Mouse (Mus musculus): ENCODE data around the gene Gm5129. TPM values are rescaled to one million over a fixed set of nuclear protein-coding genes. Genes with fewer than 3 reads are reported as not detected.
"Not testable (repeated sequence)": the region's sequence is repeated elsewhere in the genome, so short reads cannot be mapped to it uniquely, and the experiment has no call there.

Gm5129 gene
- polyA plus RNA-seq (2015; fragmentation: Nextera tagmentation; extraction: Ambion mirVana) = not detected in 2 replicates

- under 1% methylated on average over 46 of the region's 46 CpGs for WGBS
- Histone ChIP-seq H3K4me1 (replicated peaks) (peaks cover 21% of the 10 kb centered on the region), H3K9ac (peak within 1 kb of the TSS; percentile 78), H3K4me2 (peak within 1 kb of the TSS; percentile 73), H3K9me3 (replicated peaks) (no peaks in the 10 kb centered on the region), H3K4me3 (peak within 1 kb of the TSS; percentile 67), H3K27ac (peak within 1 kb of the TSS; percentile 97), H3K36me3 (no peaks in the 10 kb centered on the region), H3K27me3 (no peaks in the 10 kb centered on the region)
- ATAC-seq (replicated peaks; ENCODE audit: insufficient number of reproducible peaks, insufficient read depth, low FRiP score, low read depth) = peak; percentile 89
Observed at GRCm38 (mm10) chr5:29735557-29736061, at the start of gene Gm5129, which contains the start of gene Dnajb6. Gene Gm5129 (minus strand): TSS chr5:29735936. Gene Dnajb6 (plus strand): TSS chr5:29735688.

GRCm38 (mm10) chr5:29784906-29785305 is 49.2 kb upstream of the Gm5129 start:
- not testable (repeated sequence) for ATAC-seq (replicated peaks; ENCODE audit: insufficient number of reproducible peaks, insufficient read depth, low FRiP score, low read depth); H3K36me3 ChIP-seq; H3K9ac ChIP-seq; H3K9me3 ChIP-seq (replicated peaks); H3K4me2 ChIP-seq; H3K4me3 ChIP-seq; H3K4me1 ChIP-seq (replicated peaks); H3K27ac ChIP-seq; H3K27me3 ChIP-seq
- WGBS = 86% methylated on average over 10 of the region's 13 CpGs

DNA sequence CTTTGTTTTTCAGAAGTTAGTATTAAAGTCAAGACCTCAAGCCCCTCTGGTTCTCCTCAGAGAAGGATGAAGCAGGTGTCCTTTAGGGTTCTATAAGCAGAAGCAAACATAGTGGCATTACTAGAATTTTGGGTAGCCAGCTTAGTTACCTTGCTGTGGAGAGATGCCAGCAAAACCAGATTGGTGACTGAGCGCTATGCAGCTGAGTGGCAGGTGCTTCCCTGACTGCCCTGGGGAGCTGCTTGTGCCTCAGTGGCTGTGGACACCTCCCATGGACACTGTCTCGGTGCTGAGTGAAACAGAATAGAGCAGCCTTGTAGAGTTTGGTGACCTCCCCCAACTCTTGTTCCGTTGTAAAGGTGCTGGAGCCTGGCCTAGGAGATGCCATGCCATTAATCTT is 46.5 kb upstream of the Gm5129 start:
- 96% methylated on average over 3 of the region's 3 CpGs for WGBS
- H3K36me3 ChIP-seq = peaks cover 10% of the 10 kb centered on the region

DNA sequence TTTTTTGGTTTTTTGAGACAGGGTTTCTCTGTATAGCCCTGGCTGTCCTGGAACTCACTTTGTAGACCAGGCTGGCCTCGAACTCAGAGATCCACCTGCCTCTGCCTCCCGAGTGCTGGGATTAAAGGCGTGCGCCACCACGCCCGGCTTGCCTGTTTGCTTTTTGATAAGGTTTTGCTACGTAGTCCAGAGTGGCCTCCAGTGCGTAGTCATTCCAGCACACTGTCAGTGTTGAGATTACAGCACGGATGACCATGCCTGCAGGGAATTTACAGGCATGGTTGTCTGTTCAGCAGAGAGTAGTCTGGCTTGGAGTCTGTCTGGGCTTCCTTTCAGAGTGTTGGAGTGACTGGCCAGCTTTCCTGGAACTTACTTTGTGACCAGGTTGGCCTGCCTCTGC is 44.0 kb upstream of the Gm5129 start:
- not testable (repeated sequence) for H3K4me2 ChIP-seq; H3K9me3 ChIP-seq (replicated peaks); H3K27ac ChIP-seq; H3K36me3 ChIP-seq; H3K4me3 ChIP-seq; H3K9ac ChIP-seq; ATAC-seq (replicated peaks; ENCODE audit: insufficient number of reproducible peaks, insufficient read depth, low FRiP score, low read depth); H3K27me3 ChIP-seq
- 61% methylated on average over 9 of the region's 9 CpGs for WGBS
- H3K4me1 ChIP-seq (replicated peaks) = peaks cover 25% of the 10 kb centered on the region

More for the DNA sequence above, 46.5 kb upstream of the Gm5129 start:
- Histone ChIP-seq H3K4me3 (no peak overlapping the region), H3K27me3 (no peaks in the 10 kb centered on the region), H3K4me1 (replicated peaks) (peaks cover 8% of the 10 kb centered on the region; the same call in 1 of the 2 replicates), H3K9ac (no peak overlapping the region), H3K9me3 (replicated peaks) (no peaks in the 10 kb centered on the region), H3K4me2 (no peak overlapping the region), H3K27ac (no peak overlapping the region)
- ATAC-seq (replicated peaks; ENCODE audit: insufficient number of reproducible peaks, insufficient read depth, low FRiP score, low read depth) = no peak

GRCm38 (mm10) chr5:29778029-29778428 is 42.3 kb upstream of the Gm5129 start:
- no peak overlapping the region for H3K9ac ChIP-seq
- no peaks in the 10 kb centered on the region for H3K27me3 ChIP-seq
- no peaks in the 10 kb centered on the region for H3K9me3 ChIP-seq (replicated peaks)
- H3K36me3 ChIP-seq = peaks cover 10% of the 10 kb centered on the region
- WGBS = 85% methylated on average over 6 of the region's 6 CpGs
- H3K4me3 ChIP-seq = no peak overlapping the region
- peaks cover 41% of the 10 kb centered on the region for H3K4me1 ChIP-seq (replicated peaks)
- no peak overlapping the region for H3K4me2 ChIP-seq
- ATAC-seq (replicated peaks; ENCODE audit: insufficient number of reproducible peaks, insufficient read depth, low FRiP score, low read depth) = no peak
- H3K27ac ChIP-seq = no peak overlapping the region

DNA sequence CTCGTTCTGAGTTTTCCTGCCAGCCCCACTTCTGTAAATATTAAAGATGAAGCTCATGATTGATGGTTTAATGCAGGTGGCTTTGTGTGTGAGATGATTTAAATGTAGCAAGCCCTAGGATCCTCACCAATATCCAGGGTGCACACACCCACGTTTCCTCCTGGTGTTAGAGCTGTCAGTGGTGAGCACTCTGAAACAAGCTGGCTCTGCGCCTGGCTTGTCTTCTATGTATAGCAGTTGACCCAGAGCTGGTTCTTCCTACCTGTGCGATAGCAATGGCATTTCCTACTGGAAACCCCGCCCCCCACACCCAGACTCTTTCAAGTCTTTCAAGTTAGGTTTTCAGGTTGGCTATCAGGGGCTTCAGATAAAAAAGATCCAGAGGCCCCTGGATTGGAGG is 39.7 kb upstream of the Gm5129 start:
- Histone ChIP-seq H3K27ac (peak overlapping the region; percentile 63), H3K9me3 (replicated peaks) (no peaks in the 10 kb centered on the region), H3K27me3 (no peaks in the 10 kb centered on the region), H3K4me2 (no peak overlapping the region), H3K36me3 (peaks cover 4% of the 10 kb centered on the region; the same call in 1 of the 2 replicates), H3K9ac (no peak overlapping the region), H3K4me1 (replicated peaks) (peaks cover 59% of the 10 kb centered on the region), H3K4me3 (no peak overlapping the region)
- 48% methylated on average over 5 of the region's 5 CpGs for WGBS
- 0 out of 2 replicates have a peak, but pooled peaks have one; percentile 56 for ATAC-seq (replicated peaks; ENCODE audit: insufficient number of reproducible peaks, insufficient read depth, low FRiP score, low read depth)

GRCm38 (mm10) chr5:29773460-29774150 is 37.9 kb upstream of the Gm5129 start:
- no peak for ATAC-seq (replicated peaks; ENCODE audit: insufficient number of reproducible peaks, insufficient read depth, low FRiP score, low read depth)
- Histone ChIP-seq H3K36me3 (no peaks in the 10 kb centered on the region; the same call in 1 of the 2 replicates), H3K9me3 (replicated peaks) (no peaks in the 10 kb centered on the region), H3K27me3 (no peaks in the 10 kb centered on the region), H3K27ac (peak overlapping the region; percentile 62; the same call in 1 of the 2 replicates), H3K4me2 (no peak overlapping the region), H3K9ac (no peak overlapping the region), H3K4me3 (no peak overlapping the region), H3K4me1 (replicated peaks) (peaks cover 57% of the 10 kb centered on the region)
- 85% methylated on average over 13 of the region's 13 CpGs for WGBS

DNA sequence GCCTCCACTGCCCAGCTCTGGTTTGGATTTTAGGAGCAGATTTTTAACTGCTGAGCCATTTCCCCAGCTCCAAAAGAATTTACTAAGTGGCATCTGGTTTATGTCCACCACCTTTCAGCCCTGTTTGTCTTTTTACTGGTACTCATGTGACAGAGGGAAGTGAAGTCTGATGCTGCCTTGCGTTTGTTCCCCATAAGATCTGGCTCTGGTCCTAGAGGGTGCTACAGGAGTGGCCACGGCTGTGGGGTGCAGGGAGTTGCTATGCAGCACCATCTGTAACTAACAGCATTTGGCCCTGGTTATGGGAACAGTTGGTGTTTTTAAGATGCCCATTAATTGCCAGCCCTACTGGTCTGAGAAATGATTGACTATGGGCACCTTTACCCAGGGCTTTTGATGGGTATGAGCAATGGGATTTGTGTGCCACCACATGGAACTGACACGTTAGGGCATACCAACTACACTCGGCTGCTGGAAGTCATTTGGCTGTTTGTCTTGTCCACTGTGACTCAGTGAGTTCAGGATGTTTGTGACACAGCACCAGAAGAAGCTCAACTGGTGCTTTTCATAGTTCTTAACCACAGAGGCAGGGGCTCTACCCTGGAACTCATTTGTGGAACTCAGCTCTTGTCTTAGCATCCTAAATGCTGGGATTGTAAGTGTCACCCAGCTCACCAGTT is 37.1 kb upstream of the Gm5129 start:
- H3K36me3 ChIP-seq = no peaks in the 10 kb centered on the region; the same call in 1 of the 2 replicates
- no peak overlapping the region for H3K9ac ChIP-seq
- H3K9me3 ChIP-seq (replicated peaks) = no peaks in the 10 kb centered on the region
- peaks cover 52% of the 10 kb centered on the region for H3K4me1 ChIP-seq (replicated peaks)
- no peaks in the 10 kb centered on the region for H3K27me3 ChIP-seq
- WGBS = 48% methylated on average over 4 of the region's 4 CpGs
- H3K27ac ChIP-seq = peak overlapping the region; percentile 62
- ATAC-seq (replicated peaks; ENCODE audit: insufficient number of reproducible peaks, insufficient read depth, low FRiP score, low read depth) = peak; percentile 59; the same call in 1 of the 2 replicates
- H3K4me3 ChIP-seq = no peak overlapping the region
- H3K4me2 ChIP-seq = peak overlapping the region; percentile 10; the same call in 1 of the 2 replicates

- Histone ChIP-seq H3K27ac (peak overlapping the region; percentile 62), H3K4me3 (no peak overlapping the region), H3K4me2 (0 out of 2 replicates have a peak overlapping the region, but pooled peaks have one; percentile 10), H3K27me3 (no peaks in the 10 kb centered on the region), H3K9ac (no peak overlapping the region), H3K4me1 (replicated peaks) (peaks cover 51% of the 10 kb centered on the region), H3K9me3 (replicated peaks) (no peaks in the 10 kb centered on the region), H3K36me3 (no peaks in the 10 kb centered on the region)
- WGBS = 49% methylated on average over 2 of the region's 2 CpGs
- no peak for ATAC-seq (replicated peaks; ENCODE audit: insufficient number of reproducible peaks, insufficient read depth, low FRiP score, low read depth)
Observed at GRCm38 (mm10) chr5:29772038-29772437, 36.3 kb upstream of the Gm5129 start.

- no peak for ATAC-seq (replicated peaks; ENCODE audit: insufficient number of reproducible peaks, insufficient read depth, low FRiP score, low read depth)
- H3K9me3 ChIP-seq (replicated peaks) = no peaks in the 10 kb centered on the region
- H3K27me3 ChIP-seq = no peaks in the 10 kb centered on the region
- H3K4me2 ChIP-seq = no peak overlapping the region
- H3K36me3 ChIP-seq = peaks cover under 1% of the 10 kb centered on the region; the same call in 1 of the 2 replicates
- H3K9ac ChIP-seq = no peak overlapping the region
- WGBS = 88% methylated on average over 1 of the region's 1 CpGs
- H3K4me3 ChIP-seq = no peak overlapping the region
- H3K4me1 ChIP-seq (replicated peaks) = peaks cover 46% of the 10 kb centered on the region
- H3K27ac ChIP-seq = no peak overlapping the region
Observed at GRCm38 (mm10) chr5:29770935-29771334, 35.2 kb upstream of the Gm5129 start.

DNA sequence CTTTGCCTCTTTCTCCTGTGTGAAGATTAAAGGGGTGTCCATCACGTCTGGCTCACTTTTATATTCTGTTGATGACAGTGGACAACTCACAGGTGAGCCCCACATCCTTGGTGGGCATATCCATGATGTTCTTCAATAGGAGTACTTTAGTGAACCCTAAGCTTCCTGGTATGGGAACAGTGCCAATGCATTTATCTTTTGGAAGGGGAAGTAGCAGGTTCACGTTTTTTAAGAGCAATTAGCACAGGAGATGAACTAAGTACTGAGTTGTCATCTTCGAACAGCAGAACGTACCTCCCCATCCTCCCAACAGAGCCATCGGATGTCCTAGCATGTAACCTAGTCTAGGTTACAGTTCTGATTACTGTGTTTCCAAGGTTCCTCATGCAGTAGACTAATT is 23.6 kb upstream of the Gm5129 start:
- Histone ChIP-seq H3K4me1 (replicated peaks) (peaks cover 2% of the 10 kb centered on the region; the same call in 1 of the 2 replicates), H3K27me3 (no peaks in the 10 kb centered on the region), H3K4me3 (no peak overlapping the region), H3K27ac (no peak overlapping the region), H3K4me2 (no peak overlapping the region), H3K9ac (no peak overlapping the region), H3K36me3 (peaks cover 34% of the 10 kb centered on the region), H3K9me3 (replicated peaks) (no peaks in the 10 kb centered on the region)
- ATAC-seq (replicated peaks; ENCODE audit: insufficient number of reproducible peaks, insufficient read depth, low FRiP score, low read depth) = no peak
- 77% methylated on average over 5 of the region's 5 CpGs for WGBS

All from heart, embryonic 15.5 days (tissue).